Mouse (Mus musculus) kidney, embryonic 16.5 days (tissue): ENCODE results near the gene Enah. TPM values are rescaled to one million over a fixed set of nuclear protein-coding genes. Genes with fewer than 3 reads are reported as not detected.

Experiments
- ATAC-seq: fragments of 200-750 bp; cut with Nextera tagmentation; 2 replicates; pipeline ENCODE4 v1.8.0; 2017; ENCODE audit warnings: moderate TSS enrichment; ENCODE audit not compliant: low FRiP score, low TSS enrichment
- H3K27ac ChIP-seq: fragments of 300-500 bp; sonication (generic); 2 replicates; pipeline ENCODE4 v1.5.1; 2014; ENCODE audit warnings: low read length
- H3K27me3 ChIP-seq: fragments of 300-500 bp; sonication (generic); 2 replicates; pipeline ENCODE4 v1.6.1; 2014; ENCODE audit warnings: low read length, control low read depth, mixed read lengths; ENCODE audit not compliant: insufficient read depth
- H3K36me3 ChIP-seq: fragments of 300-500 bp; sonication (generic); 2 replicates; pipeline ENCODE4 v1.6.1; 2014; ENCODE audit warnings: low read length, control low read depth, mixed read lengths; ENCODE audit not compliant: insufficient read depth
- H3K4me1 ChIP-seq: fragments of 300-500 bp; sonication (generic); 2 replicates; pipeline ENCODE4 v1.6.1; 2014; ENCODE audit warnings: low read length, control low read depth, mixed read lengths; ENCODE audit not compliant: insufficient read depth
- H3K4me2 ChIP-seq: fragments of 300-500 bp; sonication (generic); replicated peaks from 2 replicates; pipeline ENCODE4 v1.6.1; 2014; ENCODE audit warnings: low read depth, low read length
- H3K4me3 ChIP-seq: fragments of 300-500 bp; sonication (generic); 2 replicates; pipeline ENCODE4 v1.5.1; 2014; ENCODE audit warnings: mild to moderate bottlenecking, low read length
- H3K9ac ChIP-seq: fragments of 300-500 bp; sonication (generic); replicated peaks from 2 replicates; pipeline ENCODE4 v1.6.1; 2014; ENCODE audit warnings: low read length
- H3K9me3 ChIP-seq: fragments of 300-500 bp; sonication (generic); 2 replicates; pipeline ENCODE4 v1.6.1; 2016; ENCODE audit warnings: low read length, control low read depth
- WGBS: fragments of 180-500 bp; shearing (Covaris S2); extraction: QIAGEN DNeasy Blood & Tissue Kit; methylation state at CpG from one replicate; pipeline ENCODE4 v1.1.7; 2014; 5-methylcytosine and 5-hydroxymethylcytosine counted together
- polyA plus RNA-seq: library from polyadenylated mRNA; unstranded; fragments of >200 nt; fragmentation: Nextera tagmentation; extraction: Ambion mirVana; gene quantifications from 2 replicates; pipeline ENCODE4 v1.2.1, GENCODE M21; 2015

Gene Enah
- 10.8 and 14.8 TPM in 2 replicates for polyA plus RNA-seq

DNA sequence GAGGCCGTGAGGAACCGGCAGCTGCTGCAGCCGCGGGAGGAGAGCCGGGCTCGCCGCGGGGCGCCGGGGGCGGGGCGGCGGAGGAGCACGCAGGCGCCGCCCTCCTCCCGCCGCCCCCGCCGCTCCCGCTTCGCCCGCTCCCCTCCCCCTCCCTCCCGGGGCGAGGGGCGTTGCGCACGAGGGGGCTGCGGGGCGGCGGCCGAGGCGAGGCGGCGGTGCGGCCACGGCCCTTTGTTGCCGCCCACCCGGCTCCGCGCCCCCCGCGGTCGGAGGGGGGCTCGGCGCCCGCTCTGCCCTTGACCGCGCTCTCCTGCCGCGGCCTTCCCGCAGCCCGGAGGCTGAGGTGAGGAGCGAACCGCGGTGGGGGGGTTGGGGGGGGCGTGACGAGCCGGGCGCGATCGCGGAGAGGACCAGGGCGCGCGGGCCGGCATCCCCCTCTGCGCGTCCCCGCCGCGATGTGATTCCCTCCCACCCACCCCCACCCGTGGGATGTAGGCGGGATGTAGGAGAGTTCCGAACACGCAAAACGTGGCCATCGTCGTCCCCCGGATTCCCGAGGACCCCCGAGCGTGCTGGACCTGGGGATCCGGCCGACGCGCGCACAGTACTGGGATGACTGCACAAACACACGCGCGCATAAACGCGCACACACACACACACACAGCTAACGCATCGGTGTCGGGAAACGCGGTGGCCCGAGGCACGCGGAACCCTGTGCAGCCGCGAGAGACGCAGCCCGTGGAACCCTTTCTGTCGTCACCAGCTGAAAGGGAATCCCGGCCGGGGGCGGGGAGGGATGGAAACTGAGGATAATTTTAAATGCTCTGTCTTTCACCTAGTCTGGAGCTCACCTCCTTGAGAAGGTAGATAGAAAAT lies at the start of gene Enah:
TSS of gene Enah (minus strand) at position 65 of the 876 bp plus-strand sequence.
- Histone ChIP-seq H3K9ac (peak within 1 kb of the TSS; percentile 95), H3K9me3 (no peaks in the 10 kb centered on the region), H3K36me3 (no peaks in the 10 kb centered on the region), H3K4me2 (peak within 1 kb of the TSS; percentile 93), H3K4me3 (peak within 1 kb of the TSS; percentile 91), H3K4me1 (no peaks in the 10 kb centered on the region; the same call in 1 of the 2 replicates), H3K27me3 (no peaks in the 10 kb centered on the region), H3K27ac (peak within 1 kb of the TSS; percentile 87)
- ATAC-seq: peak; percentile 84
- WGBS: under 1% methylated on average over 49 of the region's 109 CpGs

DNA sequence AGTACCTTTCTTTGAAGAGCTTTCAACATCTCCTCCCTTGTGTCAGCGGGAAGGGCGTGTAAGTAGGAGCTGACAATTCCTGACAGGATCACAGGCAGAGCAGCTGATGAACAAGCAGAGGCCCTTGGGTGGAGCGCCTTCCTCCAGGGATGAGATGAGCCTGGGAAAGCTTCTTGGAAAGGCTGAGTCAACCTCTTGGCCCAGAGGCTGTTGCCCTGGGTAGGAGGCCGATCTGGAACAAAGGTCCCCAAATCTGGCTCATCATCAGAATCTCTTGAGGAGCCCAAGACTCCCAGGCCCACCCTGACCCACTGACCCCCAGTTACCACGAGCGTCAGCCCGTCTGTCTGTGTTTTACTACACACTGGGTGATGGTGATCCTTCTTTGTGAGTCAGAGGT lies 48.3 kb upstream of the Enah start:
- Histone ChIP-seq H3K4me2 (no peak overlapping the region), H3K4me1 (no peaks in the 10 kb centered on the region)
- 84% methylated on average over 7 of the region's 7 CpGs for WGBS

DNA sequence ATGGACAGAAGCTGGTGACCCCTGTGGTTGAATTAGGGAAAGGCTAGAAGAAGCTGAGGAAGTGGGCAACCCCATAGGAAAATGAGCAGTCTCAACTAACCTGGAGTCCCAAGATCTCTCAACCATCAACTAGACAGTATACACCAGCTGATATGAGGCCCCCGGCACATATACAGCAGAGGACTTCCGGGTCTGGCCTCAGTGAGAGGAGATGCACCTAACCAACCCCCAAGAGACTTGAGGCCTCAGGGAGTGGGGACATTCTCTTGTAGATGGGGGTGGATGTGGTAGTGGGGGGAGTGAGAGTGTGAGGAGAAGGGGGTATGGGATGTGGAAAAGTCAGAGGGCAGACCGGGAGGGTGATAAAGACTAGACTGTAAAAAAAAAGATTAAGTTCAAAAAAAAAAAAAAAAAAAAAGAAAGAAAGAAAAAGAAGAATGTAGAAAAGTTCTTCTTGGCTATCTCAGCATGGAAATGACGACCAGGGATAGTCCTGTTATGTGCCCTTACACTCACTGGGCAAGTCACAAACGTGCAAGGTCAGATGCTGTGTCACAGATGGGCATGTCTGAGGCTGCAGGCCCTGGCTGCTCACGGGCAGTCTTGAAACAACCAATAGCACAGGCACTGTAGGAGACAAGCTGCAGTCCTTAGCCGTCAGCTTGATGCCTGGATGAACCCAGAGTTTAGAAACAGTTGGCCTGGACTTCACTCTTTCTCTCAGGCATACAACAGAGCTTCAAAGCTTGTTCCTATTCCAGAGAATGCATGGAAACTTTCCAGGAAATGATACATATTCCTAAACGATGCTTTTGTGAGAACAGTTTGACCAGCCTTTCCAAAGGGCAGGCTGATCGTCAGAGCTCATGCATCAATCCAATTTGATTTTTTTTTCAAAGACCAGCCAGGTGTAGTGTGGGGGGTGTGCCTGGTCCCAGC lies 47.0 kb upstream of the Enah start:
- Histone ChIP-seq H3K9ac (no peak overlapping the region), H3K4me1 (no peaks in the 10 kb centered on the region), H3K4me3 (no peak overlapping the region), H3K4me2 (no peak overlapping the region), H3K36me3 (no peaks in the 10 kb centered on the region), H3K27ac (no peak overlapping the region), H3K27me3 (no peaks in the 10 kb centered on the region), H3K9me3 (no peaks in the 10 kb centered on the region)
- WGBS: 62% methylated on average over 9 of the region's 9 CpGs
- no peak for ATAC-seq

More for the DNA sequence above, 48.3 kb upstream of the Enah start:
- Histone ChIP-seq H3K27ac (no peak overlapping the region), H3K27me3 (no peaks in the 10 kb centered on the region), H3K9me3 (no peaks in the 10 kb centered on the region), H3K9ac (no peak overlapping the region), H3K4me3 (no peak overlapping the region), H3K36me3 (no peaks in the 10 kb centered on the region)
- ATAC-seq: no peak

DNA sequence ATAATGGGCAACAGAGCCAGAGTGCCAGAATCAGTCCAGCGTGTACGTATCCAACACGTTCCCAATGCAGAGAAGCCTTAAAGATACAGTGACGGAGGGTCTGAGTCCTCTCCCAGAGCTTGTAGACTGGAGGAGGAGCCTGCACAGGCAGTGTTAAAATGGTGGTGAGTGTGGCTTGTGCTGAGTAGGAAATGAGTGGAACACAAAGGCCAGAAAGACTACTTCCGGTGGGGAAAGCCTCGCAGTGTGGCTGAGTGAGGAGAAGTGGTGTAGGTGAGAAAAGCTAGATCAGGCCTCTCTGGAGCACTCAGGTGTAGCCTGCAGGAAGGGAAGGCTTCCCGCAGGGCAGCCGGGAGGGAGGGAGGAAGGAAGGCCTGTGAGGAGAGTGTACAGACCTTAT lies 43.9 kb upstream of the Enah start:
- Histone ChIP-seq H3K4me2 (no peak overlapping the region), H3K4me3 (no peak overlapping the region), H3K9me3 (no peaks in the 10 kb centered on the region), H3K9ac (no peak overlapping the region), H3K36me3 (no peaks in the 10 kb centered on the region), H3K27ac (no peak overlapping the region), H3K4me1 (no peaks in the 10 kb centered on the region), H3K27me3 (no peaks in the 10 kb centered on the region)
- no peak for ATAC-seq
- 62% methylated on average over 8 of the region's 8 CpGs for WGBS

DNA sequence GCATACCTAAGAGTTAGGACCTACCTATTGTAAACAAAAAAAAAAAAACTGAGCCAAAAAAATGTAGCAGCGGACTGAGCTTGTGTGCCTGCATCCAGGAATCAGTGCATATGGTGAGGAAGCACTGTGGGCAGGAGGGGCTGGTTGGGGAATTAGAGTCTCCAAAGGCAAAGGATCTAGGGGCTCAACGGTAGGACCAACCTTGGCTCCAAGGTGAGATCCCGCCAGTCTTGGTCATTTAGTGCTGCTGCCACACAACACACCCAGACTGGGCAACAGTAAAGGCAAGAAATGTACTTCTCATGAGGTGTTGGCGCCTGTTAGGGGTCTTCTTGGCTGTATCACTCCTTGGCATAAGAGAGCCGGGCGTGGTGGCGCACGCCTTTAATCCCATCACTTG lies 43.0 kb upstream of the Enah start:
- no peak for ATAC-seq
- H3K27me3 ChIP-seq: no peaks in the 10 kb centered on the region
- no peak overlapping the region for H3K27ac ChIP-seq
- H3K4me3 ChIP-seq: no peak overlapping the region
- H3K9me3 ChIP-seq: no peaks in the 10 kb centered on the region
- no peaks in the 10 kb centered on the region for H3K4me1 ChIP-seq
- H3K9ac ChIP-seq: no peak overlapping the region
- no peak overlapping the region for H3K4me2 ChIP-seq
- H3K36me3 ChIP-seq: no peaks in the 10 kb centered on the region
- WGBS: 96% methylated on average over 8 of the region's 8 CpGs

DNA sequence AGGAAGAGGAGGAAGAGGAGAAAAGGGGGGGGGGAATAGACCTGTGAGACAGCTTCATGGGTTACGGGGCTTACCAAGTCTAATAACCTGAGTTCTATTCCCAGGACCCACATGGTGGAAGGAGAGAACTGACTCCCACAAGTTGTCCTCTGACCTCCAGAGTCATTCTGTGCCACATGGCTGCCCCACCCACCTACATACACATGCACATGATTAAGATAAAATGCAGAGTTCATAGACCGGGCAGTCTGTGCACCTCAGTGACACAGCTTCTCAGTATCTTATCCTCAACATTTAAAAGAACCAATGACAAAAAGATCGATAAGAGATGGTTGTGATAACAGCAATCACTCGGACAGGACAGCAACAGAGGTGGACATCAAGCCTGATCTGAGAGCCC lies 41.4 kb upstream of the Enah start:
- no peak for ATAC-seq
- Histone ChIP-seq H3K27ac (no peak overlapping the region), H3K9me3 (no peaks in the 10 kb centered on the region), H3K4me1 (no peaks in the 10 kb centered on the region), H3K4me3 (no peak overlapping the region), H3K27me3 (no peaks in the 10 kb centered on the region), H3K9ac (no peak overlapping the region), H3K4me2 (no peak overlapping the region), H3K36me3 (no peaks in the 10 kb centered on the region)
- WGBS: 79% methylated on average over 4 of the region's 4 CpGs

DNA sequence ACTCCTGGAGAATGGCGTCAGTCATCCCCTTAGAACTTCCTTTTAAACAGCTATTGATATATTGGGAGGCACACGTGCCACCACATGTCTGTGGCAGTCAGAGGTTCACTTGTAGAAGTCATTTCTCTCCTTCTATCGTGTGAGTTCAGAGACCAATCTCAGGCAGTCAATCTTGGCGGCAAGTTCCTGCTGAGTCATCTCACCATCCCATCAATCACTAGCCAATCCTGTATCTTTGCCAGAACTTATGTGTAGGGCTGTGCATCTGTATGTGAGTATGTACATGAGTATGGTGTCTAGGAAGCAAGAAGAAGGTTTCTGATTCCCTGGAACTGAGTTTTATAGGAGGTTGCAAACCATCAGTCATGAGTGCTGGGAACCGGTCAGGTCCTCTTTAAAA lies 40.0 kb upstream of the Enah start:
- no peak overlapping the region for H3K4me3 ChIP-seq
- H3K27me3 ChIP-seq: no peaks in the 10 kb centered on the region
- H3K4me2 ChIP-seq: no peak overlapping the region
- no peaks in the 10 kb centered on the region for H3K36me3 ChIP-seq
- peaks cover 8% of the 10 kb centered on the region; the same call in 1 of the 2 replicates for H3K4me1 ChIP-seq
- no peaks in the 10 kb centered on the region for H3K9me3 ChIP-seq
- no peak overlapping the region for H3K27ac ChIP-seq
- WGBS: 74% methylated on average over 5 of the region's 5 CpGs
- H3K9ac ChIP-seq: no peak overlapping the region
- no peak for ATAC-seq

DNA sequence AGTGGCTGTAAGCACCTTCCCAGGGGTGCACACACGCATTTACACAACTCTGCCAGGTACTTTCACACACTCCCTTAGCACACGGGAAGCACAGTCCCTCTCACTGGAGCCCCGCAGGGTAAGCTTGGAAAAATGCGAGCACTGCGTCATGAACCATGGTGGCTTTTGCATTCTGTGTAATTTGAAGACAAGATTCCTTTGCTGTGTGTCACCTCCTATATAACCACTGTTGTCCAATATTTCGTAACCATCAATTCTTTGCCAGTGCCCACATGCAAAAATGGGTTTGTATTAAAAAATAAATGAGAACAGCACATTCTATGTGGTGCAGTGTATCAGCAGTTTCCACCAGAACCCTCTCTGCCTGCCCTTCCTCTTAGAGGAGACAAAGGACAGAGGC lies 38.2 kb upstream of the Enah start:
- no peaks in the 10 kb centered on the region for H3K9me3 ChIP-seq
- peaks cover 8% of the 10 kb centered on the region; the same call in 1 of the 2 replicates for H3K4me1 ChIP-seq
- H3K36me3 ChIP-seq: no peaks in the 10 kb centered on the region
- H3K4me2 ChIP-seq: no peak overlapping the region
- no peak for ATAC-seq
- H3K27me3 ChIP-seq: no peaks in the 10 kb centered on the region
- 72% methylated on average over 6 of the region's 6 CpGs for WGBS
- no peak overlapping the region for H3K4me3 ChIP-seq
- H3K9ac ChIP-seq: no peak overlapping the region
- no peak overlapping the region for H3K27ac ChIP-seq

DNA sequence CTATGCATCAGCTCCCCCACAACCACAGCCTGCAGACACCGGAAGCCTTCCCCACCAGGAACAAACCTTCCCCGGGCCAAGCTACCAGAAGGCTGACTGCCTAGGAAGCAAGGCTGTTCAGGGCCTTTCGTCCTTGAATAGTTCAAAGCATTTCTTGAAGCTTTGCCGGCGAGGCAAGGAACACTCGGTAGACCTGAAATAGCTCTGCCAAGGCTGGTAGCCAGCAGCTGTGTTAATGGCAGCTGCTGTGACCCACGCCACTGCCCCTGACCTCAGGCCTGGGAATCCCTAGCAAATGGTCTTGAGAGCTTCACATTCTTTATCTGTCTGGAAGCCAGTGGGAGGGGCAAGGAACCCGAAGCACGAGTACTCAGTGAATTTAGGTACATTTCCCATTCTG lies 35.3 kb upstream of the Enah start:
- Histone ChIP-seq H3K27ac (no peak overlapping the region), H3K36me3 (no peaks in the 10 kb centered on the region), H3K27me3 (no peaks in the 10 kb centered on the region), H3K4me1 (peaks cover 8% of the 10 kb centered on the region; the same call in 1 of the 2 replicates), H3K9ac (no peak overlapping the region), H3K9me3 (no peaks in the 10 kb centered on the region), H3K4me2 (no peak overlapping the region), H3K4me3 (no peak overlapping the region)
- no peak for ATAC-seq
- 16% methylated on average over 9 of the region's 9 CpGs for WGBS
